Mouse (Mus musculus) CD8-positive naive resting alpha-beta T cell, adult 2 months (primary cell): ENCODE measurements around the gene Snapc4.

Experiments
- DNase-seq, 2 experiments: peaks; one replicate each; pipeline ENCODE4 v3.0.0; 2022; ENCODE audit warnings: low read depth in 2 of 2, low spot score in 2 of 2

Snapc4 gene

DNA sequence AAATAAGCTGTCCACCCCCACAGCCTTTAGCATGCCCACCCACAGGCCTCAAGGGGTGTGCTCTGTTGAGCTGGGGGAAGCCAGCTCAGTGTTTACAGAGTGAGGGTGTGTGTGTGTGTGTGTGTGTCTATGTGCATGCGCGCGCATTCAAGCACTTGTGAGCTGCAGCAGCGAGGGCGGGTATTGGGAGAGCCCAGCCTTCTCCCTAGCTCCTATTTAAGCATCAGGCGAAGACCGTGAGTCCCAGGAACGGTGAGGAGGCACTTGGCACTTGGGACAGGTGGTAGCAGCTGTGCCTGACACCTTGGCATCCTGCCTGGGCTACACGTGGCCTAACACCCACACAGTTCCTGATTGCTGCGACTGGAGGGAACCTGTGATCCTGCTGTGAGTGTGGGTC is 38.4 kb downstream of the Snapc4 start:
- DNase-seq, result no peak

DNA sequence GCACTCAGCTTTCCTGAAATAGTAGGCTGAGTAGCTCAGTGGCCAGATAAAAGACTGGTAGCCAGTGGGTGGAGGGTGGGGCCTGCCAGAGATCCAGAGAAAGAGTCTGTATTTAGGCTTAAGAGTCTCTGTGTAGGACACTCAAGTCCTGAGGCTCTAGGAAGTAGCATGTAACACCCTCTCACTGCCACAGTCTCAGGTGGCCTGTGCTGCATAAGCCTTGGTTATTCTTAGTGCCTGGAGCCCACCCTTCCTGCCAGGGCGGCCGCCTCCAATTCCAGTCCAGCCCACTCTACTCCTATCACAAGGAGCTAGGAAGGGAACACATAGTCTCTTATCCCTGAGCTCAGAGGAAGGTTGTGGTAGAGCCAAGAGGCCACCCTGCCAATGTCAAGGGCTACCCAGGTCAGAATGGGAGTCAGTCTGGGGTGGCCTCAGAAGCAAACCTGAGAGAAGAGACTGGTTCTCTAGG is 38.9 kb downstream of the Snapc4 start:
- DNase-seq, result no peak

DNA sequence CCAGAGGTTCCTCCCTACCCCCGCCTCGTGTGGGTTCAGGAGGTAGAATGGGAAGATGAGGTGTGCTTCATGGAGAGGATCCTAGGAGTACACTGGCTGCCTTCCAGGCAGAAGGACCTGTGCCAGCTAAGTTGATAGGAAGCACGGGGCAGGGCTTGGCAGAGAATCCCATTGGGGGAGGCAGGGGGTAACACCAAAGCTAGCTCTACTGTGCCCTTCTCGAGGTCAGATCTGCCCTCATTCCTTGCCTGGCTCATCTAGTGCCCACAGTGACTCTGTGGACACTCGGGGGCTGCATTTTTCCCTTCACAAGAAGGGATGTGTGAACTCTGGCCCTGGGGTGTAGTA is 41.3 kb downstream of the Snapc4 start:
- no peak for DNase-seq

DNA sequence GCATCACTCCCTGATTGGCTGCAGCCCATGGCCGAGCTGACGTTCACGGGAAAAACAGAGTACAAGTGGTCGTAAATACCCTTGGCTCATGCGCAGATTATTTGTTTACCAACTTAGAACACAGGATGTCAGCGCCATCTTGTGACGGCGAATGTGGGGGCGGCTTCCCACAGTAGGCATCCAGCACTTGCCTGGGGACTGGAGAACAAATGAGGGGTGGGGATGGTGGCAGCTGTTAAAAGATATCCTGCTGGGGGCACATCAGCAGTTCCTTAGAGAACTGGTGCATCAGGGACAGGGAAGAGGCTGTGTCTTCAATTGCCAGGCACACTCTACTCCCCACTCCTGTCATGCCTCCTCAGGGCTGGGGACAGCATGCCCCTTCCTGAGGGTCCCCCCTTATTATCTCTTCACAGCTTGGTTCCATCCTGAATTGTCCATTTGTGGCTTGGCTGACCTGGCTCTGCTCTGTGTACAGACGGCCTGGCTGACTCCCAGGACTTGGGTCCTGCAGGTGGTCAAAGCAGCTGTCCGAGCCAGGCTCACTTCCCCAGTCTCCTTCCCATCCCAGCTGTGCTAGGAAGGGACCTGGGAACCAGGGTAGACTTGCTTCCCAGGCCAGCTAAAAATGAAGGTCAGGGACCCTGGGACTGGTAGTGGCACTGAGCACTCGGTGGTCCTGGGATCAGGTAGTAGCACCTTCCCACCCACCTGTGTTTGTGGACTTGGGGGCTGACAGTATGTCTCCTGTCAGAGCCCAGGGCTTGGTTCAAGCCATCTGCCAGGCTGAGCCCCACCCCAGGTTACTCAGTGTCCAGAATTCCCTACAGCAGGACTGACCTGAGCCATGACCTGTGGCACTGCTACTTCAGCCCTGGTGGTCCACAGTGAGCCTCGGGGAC is 41.9 kb downstream of the Snapc4 start:
- no peak for DNase-seq

DNA sequence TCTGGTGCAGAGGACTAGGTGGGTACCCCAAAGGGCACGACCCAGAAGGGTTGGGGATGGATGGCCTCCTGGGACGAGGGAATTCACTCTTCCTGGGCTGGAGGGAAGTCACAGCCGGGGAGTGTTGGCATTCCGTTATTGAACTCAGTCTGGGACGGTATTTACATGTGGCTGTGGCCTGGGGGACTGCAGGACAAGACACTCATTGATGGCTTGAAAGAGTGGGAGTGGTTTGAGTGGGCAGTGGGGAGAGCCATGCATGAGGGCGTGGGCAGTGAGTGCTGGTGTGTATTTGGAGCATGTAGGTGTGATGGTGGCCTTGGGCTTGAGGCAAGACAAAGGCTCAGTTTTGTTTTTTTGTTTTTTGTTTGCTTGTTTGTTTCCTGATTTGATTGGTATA is 49.8 kb downstream of the Snapc4 start:
- DNase-seq, result no peak

DNA sequence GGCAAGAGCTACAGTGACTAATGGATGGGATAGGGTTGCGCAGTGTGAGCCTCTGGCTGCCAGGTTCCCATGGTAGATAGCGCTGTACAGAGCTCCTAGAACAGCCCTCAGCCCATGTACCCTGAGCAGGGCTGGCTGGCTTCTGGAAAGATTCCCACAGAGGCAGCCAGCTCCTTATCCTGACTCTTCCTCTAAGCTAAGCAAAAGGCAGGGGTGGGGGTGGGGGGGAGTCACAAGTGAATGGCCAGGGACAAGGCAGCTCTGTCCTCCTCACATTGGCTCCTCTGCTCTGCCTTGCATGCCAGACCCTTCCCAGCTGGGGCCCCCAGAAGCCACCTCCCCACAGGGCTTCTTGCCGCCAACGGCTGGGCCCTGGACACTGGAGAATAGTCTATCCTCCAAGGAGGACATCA is 50.4 kb downstream of the Snapc4 start:
- no peak for DNase-seq

DNA sequence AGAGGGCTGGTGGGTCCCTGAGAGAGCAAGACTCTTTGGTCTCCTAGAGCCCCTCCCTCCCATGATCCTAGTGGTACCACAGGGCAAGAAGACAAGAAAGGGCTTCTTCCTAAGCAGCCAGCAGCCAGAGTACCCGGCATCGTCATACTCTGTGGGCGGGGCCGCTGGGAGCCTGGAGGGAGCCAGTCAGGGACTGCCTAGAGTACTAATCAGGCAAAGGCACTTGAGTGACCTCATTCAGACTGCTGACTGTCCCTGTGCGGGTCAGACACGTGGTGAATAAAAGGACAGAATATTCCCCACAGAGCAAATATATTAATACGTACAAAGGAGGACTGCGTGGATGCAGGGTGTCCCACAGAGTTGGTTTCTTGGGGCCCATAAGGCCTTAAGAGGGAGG is 51.1 kb downstream of the Snapc4 start:
- no peak for DNase-seq

DNA sequence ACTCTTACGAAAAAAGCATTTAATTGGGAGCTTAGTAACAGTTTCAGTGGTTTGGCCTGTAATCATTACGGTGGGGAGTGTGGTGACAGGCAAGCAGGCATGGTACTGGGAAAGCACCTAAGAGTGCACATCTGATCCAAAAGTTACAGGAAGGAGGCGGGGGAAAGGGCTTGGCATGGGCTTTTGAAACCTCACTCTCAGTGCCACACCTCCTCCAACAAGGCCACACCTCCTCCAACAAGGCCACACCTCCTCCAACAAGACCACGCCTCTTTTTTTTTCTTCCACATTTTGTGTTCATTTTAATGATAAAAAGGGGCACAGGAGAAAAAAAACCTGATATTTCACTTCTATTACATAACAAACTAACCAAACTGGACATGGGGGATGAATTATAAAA is 52.6 kb downstream of the Snapc4 start:
- DNase-seq, result no peak

DNA sequence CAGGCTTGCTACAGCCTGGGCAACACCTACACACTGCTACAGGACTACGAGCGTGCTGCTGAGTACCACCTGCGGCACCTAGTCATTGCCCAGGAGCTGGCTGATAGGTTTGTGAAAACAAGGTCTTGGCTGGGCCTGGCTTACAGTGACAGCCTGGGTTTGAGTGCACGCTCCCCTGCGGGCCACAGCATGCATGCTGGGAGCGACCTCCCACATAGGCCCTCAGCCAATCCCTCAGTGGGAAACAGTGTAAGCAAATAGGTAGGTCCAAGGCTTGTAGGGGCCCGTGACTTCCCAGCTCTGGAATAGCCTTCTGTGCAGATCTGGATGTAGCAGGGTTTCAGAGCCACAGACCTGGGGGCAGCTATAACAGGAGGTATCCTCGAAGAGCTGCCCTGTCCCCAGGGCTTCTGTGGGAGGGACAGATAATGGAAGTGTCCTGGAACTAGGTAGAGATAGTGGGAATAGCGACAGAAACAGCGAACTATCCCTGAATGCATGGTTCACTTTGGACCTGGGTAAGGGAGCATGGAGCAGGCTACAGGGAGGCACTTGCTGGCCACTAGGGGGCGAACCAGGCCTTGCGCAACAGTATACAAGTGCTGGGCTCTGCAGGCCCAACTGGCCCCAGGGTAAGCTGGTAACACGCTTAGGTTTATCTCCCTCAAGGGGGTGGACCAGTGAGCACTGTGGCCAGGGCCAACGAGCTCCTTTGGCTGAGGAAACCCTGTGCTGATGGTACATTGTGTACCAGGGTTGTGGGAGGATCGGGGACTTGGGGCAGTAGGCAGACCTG is 54.9 kb downstream of the Snapc4 start:
- DNase-seq, result peak; percentile 28 to 50

DNA sequence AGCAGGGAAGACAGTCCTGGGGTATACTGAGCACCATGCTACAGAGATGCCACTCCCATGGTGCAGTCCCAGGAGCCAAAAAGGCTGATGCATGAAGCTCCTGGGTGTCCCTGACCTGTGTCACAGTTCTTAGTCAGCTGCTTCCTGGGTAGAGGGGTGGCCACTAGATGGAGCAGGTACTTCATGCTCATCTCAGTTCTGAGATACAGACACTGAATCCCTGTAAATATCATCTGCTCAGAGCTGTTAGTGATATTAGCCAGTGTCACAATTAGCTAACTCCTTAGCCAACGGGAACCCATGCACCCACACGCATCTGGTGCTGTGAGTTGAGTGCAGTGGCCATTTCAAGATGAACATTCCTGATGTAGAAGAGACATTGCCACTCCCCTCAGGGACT is 55.5 kb downstream of the Snapc4 start:
- DNase-seq, result no peak

DNA sequence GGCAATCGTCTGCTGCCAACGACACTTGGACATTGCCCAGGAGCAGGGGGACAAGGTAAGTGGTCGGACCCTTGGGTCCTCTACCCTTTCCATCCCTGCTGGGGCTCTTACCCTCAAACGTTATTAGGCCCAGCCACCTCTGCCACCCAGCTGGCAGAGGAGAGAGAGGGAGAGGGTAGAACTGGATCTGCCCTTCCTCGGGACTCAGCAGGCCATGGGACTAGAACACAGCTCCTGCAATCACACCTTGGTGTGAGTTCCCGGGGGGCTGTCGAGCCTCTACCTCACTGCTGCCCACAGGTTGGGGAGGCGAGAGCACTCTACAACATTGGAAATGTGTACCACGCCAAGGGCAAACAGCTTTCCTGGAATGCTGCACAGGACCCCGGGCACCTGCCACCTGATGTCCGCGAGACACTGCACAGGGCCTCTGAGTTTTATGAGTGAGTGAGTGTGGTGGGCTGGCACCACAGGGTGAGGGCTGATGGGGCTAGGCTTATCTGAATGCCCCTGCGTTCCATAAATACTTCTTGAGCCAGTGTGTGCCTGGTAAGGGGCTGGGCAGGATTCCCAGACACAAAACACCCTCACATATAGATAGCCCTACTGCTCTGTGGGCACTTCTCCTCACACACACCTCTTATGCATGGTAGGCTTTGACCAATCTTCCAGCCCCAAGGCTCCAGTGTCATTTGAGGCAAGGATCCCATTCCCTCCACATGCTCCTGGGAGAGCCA is 56.7 kb downstream of the Snapc4 start:
- no peak for DNase-seq

DNA sequence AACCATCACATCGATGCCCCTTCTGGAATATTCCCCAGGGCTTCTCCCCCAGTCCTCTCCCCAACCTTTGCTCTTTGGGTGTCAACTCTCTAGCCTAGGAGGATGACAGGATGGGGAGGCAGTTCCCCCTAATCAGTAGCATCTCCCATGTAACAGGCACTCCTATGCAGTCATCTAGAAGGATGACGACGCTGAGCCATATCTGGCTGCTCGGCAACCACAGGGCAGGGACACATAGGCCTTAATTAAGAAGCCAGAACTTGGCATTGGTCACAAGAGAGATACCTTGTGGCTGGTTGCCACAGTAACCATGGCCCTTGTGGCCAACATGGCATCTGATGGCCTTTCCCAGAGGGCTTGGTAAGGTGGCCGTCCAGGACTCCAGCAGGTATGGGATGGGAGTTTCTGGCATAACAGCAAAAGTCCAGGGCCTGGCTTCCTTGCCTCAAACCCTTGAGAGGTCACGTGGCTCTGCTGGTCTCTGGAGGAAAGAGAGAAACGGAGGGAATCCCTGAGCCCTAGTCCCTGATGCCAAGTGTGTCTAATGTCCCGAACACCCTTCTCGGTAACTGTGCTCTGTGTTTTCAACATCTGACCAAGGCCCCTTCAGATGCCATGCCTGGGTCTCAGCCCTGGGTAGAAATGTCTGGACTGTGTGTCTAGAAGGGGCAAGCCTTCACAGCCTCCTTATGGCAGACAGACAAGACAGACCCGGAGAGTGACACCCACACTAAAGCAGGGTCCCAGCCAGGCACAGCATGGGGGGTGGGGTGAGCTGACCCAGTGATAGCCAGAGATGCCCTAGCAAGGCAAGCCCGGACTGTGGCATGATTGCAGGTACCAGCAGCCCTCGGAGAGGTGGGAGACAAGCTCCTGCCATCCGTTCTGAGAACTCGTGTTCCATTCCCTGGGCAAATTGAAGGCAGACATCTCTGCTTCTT is 59.9 kb downstream of the Snapc4 start:
- no peak for DNase-seq

DNA sequence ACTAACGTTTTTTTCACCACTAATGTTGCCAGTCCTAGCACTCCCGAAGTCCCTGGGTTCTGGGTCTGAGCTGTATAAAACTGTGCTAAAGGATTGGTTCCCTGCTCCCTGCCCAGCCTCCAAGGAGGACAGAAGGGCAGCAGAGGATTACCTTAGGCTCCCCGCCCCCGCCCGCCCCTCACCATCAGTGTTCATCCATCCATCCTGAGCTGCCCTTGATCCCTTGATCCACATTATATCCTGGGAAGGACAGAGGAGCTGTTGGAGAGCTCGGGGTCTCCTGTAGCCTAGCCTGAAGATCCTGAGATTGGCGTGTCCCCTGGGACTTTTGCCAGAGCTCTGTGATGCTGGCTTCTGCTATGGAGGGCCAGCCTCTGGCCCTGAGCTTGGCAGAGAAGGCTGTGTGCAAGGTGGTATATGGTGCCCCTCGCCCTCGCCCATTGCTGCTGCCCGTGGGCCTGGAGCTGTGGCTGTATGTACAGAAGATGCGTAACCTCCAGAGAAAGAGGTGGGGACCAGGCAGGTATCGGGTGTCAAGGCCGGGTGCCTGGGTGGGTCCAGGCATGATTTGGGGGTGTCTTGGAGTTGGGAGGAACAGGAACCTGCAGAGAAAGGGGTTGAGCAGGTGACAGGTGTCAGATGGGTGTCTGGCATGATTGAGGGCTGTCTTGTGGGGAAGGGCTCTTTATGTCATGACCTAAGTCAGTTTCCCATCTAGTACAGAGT is 60.8 kb downstream of the Snapc4 start:
- no peak for DNase-seq

DNA sequence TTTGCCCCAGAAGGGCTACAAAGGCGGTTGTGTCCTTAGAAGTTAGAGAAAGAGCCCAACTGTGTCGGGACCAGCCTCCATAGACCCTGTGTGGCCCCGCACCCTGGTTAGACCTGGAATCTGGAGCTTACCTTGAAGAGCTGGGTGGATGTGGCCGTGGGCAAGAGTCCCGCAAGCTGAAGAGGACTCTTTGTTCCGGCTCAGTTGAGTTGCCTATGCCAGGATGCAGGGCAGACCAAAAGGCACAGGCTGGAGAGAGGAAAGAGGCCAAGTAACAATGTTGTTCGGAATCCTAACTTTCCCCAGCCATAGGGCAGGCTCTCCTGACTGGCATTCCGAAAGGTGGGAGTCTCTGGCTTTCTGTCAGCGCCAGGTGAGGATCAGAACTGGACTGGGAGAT is 61.3 kb downstream of the Snapc4 start:
- no peak for DNase-seq

DNA sequence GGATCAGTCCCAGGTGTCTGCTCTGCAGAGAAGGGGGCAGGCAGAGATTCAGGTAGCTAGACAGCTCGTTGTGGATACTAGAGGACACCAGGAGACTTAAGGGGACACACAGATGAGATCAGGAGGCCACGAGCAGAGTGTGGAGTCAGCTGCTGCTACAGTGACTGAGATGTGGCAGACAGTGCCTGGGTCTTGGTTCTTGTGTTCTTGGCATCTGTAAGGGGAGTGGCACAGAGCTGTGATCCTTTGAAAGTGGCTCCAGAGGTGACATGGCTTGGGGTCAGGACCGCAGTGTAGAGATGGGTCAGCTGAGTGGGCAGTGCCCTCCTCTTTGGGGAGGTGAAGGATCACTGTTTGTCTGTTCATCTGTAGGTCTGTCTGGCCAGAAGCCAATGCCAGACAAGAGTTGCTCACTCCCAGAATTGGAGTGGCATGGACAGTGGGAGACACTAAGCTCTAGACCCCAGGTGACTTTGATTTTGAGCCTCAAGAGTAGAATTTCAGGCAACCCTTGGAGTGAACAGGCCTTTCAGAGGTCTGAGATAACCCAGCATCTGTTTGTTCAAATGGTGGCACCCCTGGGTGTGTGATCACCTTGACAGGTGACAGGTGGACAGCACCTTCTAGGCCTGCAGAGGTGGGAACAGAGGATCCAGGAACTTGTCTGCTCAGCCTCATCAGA is 62.3 kb downstream of the Snapc4 start:
- DNase-seq, result no peak

DNA sequence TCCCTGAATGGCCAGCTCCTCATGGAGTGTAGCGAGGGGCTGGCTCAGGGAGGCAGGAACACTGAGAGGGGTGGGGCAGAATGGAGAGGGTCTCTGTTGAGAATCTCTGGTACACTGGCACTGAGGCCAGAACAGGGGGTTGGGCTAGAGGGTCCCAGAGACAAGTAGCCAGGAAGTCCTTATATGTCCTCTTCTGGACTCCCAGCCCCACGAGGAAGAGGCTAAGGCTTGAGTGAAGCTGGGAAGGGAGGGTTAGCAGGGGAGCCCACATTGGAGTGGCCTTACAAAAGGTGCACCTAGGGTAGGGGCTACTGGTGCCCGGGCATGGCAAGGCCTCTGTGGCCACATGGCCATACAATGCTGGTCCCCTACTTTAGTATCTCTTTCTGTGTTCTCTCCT is 63.1 kb downstream of the Snapc4 start:
- no peak for DNase-seq

DNA sequence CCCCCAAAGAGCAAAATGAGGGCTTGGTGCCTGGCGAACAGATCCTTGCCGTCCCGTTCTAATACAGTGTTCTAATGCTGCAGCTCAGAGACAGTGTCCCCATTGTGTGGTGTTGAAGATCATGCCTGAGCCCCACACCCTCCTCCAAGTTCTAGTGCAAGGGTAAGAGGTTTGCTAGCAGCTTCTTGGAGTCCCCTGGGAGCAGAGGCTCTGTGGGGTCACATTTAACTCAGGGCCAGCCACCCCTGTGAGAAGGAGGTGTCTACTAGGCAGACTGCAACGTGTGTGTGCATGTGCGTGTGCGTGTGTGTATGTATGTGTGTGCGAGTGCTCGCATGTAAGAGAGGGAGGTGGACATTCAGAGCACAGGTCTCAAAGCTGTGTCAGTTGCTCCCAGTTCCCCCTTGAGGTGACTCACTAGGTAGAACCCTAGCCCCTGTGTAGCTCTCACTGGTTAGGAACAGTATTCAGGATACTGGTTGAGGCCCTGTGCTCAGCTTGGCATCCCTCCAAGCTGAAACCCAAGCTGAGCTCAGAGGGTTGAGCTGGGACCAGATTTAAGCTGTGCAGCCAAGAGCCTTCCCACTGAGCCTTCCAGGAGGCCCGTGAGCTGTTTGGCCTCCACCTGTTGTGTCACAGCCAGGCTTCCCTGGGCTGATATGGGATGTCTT is 63.7 kb downstream of the Snapc4 start:
- DNase-seq, result no peak

DNA sequence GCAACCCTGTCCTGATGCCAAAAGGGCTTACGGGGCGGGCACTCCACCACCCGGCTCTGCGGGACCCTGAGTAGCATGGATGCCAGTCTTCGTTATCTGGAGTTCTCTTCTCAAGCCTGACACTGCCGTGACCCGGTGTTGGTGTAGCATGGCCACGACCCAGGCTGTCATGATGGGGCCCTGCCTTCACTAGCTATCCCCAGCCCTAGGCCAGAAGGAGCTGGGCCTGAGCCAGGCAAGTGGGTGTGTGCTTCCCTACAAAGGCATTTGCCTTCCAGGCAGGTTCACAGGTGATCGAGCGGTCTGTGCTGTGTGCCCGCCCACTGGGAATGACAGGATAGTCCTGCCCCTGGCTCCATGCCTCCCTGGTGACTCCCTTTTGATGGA is 64.5 kb downstream of the Snapc4 start:
- no peak for DNase-seq
